Mouse (Mus musculus) cerebellum, postnatal 10 days (tissue): ENCODE measurements around the gene Fastk.
"Not testable (repeated sequence)": the region's sequence is repeated elsewhere in the genome, so short reads cannot be mapped to it uniquely, and the experiment has no call there.

Experiments
- DNase-seq, 2 experiments: peaks; one replicate each; pipeline ENCODE4 v3.0.0; 2021; ENCODE audit warnings: mixed read lengths in 2 of 2

The Fastk gene

DNA sequence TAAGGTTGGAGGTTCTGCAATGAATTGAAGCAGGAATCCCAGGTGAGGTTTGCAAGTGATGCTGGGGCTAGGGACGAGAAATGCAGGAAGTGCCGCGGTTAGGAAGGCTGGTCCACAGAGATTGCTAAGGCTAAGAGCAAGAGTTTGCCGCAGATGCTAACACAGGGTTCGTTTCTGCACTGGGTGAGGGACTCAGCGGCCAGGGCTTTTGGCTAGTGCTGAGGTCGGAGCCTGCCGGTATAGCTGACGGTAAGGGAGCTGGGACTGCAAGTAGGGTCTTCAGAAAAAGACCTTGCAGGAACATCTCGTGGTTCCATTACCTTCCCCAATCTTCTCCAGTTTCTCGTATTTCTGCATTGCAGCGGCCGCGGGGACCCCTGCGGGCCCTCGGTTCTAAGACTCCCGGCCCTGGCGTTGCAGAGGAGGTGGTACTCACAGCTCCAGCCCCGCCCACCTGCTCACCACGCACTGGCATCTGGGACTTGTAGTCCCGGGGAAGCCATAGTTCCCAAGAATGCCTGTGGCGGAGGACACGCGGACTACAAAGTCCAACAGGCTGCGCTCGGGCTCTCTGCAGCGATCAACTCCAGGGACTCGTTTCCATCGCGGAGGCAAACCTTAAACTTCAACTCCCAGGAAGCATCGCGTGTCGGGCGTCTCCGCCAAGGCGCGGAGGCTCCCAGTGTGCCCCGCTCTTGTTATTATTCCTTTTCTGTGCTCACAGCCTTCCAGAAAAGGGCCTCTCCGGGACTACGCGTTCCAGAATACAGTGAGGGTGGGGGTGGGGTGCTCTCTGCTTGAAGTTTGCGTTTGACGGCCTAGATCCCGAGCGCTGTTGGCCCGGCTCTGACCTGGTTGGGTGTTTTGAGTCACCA, 21.7 kb downstream of the Fastk start, which contains the start of the genes Cdk5 and Slc4a2:
Cdk5 (minus strand) TSS at position 402 of the 875 bp plus-strand sequence.
Slc4a2 (plus strand) TSS at position 709 of the 875 bp plus-strand sequence.
- DNase-seq = peak; percentile 99 to 100

DNA sequence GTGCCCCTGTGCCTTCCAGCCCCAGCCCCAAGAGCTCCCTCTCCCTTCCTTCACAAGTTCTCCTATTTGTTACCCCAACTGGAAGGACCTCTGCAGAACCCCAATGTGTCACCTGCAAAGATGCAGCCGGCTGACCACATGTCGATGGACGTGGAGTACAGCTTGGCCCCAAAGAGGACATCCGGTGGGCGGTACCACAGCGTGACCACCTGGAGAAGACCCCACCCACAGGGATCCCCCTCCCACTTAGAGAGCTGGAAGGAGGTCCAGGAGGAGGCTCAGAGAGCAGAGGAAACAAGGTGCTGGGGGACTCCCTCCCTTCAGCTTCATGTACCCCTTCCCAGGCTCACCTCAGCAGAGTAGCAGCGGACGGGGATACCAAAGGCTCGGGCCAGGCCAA, 24.7 kb downstream of the Fastk start:
- no peak for DNase-seq

DNA sequence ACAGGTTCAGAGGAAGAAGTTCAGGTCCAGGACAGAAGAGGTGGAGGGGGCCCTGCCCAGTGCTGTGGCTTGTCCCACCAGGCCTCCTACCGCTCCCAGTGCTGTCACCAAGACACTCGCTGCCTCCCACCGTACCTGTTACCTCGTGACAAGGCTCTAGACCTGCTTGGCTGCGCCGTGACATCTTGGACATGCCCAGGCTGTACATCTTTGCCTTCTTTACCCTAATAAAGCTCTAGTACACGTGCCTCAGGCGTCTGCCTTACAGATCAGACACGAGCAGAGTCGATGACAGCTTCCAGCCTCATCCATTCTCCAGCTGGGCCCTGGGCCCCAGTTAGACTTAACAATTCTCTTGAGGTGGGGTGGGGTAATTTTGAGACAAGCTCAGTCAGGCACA, 27.5 kb downstream of the Fastk start:
- DNase-seq = no peak

DNA sequence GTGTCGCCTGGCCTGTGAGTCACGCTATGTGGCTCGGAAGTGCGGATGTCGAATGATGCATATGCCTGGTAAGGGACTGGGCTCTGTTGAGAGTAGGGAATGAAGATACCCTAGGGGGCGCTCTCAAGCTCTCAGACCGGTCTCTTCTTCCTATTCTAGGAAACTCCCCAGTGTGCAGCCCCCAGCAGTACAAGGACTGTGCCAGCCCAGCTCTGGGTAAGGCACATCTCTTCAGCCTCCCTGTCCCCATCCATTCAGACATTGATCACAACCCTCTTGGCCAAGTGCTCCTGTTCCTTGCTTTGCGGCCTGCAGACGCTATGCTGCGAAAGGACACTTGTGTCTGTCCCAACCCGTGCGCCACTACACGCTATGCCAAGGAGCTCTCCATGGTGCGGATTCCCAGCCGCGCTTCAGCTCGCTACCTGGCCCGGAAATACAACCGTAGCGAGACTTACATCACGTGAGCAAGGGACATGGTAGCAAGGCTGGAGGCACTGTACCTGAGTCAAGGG, 28.8 kb downstream of the Fastk start:
- DNase-seq = peak; percentile 84 to 91

DNA sequence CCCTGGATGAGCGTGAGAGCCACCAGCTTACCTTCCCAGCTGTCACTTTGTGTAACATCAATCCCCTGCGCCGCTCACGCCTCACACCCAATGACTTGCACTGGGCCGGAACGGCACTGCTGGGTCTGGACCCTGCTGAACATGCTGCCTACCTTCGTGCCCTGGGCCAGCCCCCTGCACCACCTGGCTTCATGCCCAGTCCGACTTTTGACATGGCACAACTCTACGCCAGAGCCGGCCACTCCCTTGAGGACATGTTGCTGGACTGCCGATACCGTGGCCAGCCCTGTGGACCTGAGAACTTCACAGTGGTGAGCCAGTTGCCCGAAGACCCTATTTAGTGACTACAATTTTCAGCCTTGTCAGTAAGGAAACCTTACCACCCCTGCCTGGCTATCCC, 31.1 kb downstream of the Fastk start:
- peak in 1 of 2 experiments; percentile 43 for DNase-seq

DNA sequence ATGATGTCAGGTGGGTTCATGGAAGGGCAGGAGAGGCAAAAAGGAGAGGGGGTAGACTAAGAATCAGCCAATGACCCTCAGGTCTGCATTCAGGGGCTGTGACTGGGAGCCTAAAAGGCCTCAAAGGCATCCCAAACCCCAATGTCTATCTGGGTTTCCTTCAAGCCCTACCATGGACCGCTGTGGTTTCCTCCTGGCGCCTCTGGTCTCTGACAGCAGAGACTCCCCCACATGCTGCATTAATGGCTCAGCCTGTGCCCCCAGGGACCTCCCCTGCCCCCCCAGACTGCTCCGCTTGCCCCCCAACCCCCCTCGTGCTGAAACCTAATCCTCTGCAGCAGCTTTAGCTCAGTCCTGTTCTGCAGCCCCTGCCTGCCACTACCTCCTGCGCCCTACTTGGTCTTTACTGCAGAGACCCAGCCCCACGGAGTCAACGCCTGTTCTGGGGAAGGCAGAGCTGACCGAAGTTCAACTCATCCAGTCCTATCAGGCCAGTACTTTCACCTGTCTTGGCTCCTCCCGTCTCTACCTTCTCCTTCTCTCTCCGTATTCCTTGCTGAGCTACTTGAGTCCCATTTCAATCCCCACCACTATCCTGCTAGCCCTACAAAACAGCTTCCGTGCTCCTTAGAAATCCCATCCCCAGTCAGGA, 31.9 kb downstream of the Fastk start, which contains the start of gene Asic3:
Asic3 (plus strand) TSS at position 351 of the 652 bp plus-strand sequence.
- no peak for DNase-seq

DNA sequence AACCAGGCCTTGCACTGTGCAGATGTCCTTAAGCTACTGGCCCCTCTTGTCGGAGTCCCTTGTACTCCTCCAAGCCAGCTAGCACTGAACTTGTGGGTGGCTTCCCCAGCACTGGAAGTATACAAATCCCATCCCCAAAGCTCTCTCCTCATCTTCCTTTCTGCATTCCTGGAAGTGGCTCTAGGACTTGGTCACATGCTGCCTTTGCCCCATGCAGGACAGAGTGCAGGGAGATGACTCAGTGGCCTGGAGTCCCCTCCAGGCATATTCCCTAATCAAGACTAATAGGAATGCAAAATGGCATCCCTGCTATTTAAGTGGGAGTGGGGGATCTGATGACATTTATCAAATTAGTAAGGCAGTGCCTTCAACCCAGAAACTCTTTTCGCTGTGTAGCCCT, 33.0 kb downstream of the Fastk start:
- no peak for DNase-seq

DNA sequence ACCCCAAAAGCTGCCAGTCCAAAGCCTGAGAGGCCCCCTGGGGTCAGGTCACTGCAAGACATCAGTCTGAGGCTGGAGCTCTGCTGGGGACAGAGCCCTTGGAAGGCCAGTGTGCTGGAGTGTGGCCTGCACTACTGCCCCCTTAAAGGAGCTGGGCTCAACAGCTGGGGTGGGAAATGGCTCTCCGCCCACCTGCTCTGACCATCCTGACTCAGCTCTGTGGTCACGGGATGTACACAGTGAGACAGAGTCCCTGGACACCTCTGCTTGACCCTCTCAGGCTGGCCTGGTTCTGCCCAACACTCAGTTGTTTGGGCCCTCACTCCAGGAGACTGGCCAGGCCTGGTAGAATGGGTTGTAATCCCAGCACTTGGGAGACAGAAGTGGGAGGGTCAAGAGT, 35.6 kb downstream of the Fastk start:
- DNase-seq = no peak

DNA sequence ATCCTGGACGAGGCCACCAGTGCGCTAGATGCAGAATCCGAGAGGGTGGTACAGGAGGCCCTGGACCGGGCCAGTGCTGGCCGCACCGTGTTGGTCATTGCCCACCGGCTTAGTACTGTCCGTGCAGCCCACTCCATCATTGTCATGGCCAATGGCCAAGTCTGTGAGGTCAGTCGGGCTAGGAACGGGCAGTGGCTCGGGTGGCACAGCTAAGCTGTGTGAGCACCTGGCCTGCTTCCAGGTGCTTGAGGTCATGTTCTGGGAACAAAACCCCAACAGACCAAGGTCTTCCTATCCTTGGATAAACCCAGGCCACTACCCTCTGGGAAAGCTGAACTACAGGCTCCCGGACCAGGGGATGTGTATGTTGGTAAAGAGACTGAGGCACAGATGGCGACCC, 36.4 kb downstream of the Fastk start:
- peak in 1 of 2 experiments; percentile 33 for DNase-seq

DNA sequence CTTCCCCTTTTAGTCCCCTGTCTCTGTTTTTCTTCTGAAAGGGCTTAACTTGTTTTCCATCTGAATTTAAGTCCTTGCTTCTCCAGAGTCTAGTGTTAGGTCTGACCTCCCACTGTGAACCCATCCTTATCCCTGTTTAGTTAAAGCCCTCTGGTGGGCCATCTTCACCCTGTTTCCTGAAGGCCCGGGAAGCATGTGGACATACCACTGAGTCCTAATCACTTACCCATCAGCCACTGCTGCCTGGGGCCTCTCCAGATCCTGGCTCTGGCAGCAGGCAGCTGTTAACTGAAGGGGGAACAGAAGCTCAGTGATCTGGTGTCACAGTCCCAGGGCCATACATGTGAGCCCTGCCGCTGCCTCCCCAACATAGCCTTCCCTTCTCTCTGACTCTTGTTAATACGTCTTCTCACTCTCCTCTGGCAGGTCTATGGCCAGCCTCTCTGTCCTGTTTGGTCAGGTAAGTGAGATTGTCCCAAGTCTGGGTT, 39.7 kb downstream of the Fastk start:
- no peak for DNase-seq

DNA sequence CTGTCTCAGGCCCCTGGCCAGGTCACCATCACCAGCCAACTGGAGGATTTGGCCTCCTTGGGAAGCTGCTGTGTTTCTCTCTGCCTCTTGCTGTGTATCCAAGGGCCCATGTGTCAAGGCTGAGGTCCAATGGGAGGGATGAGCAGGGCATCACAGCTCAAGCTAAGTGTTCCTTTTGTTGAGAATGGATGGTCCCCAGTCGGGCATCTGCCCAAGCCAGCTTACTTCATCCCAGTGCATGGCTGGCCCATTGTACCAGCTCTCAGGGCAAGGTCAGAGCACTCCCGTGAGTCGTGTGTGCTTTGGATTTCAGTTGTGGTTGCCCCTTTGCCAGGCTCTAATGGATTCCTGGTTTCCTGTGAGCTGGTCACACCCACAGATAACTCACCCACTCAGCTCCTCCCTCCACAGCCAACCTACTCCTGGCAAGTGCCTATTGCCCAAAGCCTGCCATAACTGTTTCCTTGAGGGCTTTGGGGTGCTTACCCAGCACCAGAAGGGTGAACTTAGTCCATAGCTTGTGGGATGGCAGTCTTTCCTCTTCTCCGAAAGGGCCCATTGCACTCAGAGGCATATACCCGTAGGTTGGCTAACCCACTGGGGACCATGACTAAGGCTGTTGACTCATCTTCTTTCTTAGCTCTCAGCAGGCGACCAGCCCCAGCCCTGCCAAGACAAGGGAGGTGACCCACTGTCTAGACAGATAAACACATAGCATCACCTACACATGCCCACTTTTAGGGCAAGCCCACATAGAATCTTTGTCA, 40.3 kb downstream of the Fastk start:
- no peak for DNase-seq

DNA sequence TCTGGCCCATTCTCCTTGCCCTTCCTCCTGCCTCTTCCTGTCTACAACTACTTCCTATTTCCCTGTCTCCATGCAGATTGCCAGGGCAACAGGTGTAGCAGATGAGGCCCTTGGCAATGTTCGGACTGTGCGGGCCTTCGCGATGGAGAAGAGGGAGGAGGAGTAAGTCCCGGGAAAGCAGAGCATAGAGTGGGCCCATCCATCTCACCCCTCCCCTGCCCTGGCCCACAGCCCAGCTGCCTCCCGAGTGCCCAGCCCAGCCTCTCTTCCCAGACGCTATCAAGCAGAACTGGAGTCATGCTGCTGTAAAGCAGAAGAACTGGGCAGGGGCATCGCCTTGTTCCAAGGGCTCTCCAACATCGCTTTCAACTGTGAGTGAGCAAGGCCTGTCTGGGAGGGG, 43.1 kb downstream of the Fastk start:
- DNase-seq = peak; percentile 87 to 92

DNA sequence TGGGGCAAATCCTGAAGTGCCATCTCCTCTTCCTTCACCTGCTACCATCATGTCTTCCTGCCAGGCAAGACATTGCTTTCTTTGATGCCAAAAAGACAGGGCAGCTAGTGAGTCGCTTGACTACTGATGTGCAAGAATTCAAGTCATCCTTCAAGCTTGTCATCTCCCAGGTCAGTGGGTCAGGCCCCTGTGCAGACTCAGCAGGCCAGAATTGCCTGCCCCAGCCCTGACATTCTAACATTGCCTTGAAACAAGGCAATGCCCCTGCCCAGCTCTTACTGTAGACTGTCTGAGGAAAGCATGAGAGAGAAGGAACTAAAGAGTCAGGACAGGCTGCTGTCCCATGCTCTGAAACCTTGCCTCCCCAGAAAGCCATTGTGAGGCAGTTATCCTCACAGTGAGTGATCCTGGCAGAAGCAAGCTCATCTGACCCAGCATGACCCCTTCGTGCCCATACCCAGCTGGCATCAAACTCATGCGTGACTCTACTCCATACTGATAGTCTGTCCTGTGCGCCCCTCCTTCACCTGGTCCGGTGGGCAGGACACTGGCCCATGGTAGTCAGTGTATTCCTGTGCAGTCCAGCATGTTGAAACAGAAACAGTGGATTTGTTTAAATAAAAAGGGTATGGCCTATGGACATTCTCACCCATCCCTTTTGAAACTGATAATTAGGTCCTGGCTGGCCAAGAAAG, 44.0 kb downstream of the Fastk start:
- DNase-seq = no peak

DNA sequence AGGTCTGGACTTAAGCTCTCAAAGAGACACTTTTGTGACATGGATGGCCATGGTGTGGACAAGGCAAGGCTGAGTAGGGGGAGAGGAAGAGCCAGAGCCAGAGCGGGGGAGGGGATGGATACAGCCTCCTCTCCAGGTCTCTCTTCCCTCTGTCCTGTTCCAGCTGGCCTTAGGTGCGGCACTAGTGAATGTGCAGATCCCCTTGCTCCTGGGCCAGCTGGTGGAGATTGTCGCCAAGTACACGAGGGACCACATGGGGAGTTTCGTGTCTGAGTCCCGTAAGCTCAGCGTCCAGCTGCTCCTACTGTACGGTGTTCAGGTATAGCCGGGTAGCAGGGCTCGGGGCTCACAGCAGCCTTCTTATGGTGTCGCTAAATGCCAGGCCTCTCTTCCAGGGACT, 44.7 kb downstream of the Fastk start:
- DNase-seq = peak; percentile 62 to 71

DNA sequence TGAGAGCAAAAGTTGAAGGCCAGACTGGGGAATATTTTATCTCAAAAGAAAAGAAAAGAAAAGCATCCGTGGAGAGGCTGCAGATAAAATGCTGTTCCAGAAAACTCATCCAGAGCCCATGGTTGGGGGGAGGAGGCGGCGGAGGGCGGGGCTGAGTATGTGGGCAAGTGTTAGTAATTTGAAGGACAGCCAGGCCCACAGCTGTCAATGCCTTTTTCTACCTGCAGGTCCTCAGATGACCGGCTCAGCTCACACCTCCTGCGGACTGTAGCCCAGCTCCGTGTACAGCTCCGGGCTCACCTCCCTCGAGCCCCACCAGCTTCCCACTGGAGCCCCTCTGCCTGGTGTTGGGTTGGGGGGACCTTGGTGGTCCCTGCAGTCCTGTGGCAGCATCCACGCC, 45.4 kb downstream of the Fastk start:
- DNase-seq = no peak

DNA sequence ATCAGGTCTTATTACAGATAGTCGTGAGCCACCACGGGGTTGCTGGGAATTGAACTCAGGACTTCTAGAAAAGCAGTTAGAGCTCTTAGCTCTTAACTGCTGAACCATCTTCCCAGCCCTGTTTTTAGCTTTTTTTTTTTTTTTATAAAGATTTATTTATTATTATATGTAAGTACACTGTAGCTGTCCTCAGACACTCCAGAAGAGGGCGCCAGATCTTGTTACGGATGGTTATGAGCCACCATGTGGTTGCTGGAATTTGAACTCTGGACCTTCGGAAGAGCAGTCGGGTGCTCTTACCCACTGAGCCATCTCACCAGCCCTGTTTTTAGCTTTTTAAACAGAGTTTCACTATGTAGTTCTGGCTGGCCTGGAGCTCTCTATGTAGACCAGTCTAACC, 48.8 kb downstream of the Fastk start:
- not testable (repeated sequence) for DNase-seq

DNA sequence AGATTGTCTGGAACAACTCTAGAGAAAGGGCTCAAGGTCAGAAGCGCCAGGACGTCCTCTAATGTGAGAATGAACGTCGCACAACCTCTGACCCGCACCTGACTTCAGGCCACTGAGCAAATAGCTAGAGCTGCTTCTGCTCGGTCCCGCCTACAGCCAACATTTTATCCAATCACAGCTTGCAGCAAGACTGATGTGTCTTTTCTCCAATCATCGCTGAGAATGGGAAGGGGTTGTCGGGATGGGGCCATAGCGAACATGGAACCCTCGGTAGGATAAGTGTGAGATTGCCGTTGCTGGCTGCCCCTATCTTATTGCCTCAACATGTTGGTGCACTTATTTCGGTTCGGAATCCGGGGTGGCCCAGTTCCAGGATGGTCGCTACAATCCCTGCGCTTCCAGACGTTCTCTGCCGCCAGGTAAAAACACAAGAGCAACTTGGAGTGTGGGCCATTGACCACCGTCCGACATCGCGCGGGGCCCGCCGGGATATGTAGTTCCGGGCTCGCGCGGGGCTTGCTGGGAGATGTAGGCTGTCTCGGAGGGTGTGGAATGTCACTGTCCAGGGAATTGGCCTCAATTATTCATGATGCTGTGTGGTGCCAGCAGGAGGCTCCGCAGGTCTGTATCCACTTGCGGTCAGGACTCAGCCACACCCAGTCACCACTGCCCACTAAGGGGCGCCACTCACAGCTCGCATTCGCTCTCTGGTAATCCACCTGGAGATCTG, 50.8 kb downstream of the Fastk start:
- DNase-seq = peak; percentile 95 to 96

DNA sequence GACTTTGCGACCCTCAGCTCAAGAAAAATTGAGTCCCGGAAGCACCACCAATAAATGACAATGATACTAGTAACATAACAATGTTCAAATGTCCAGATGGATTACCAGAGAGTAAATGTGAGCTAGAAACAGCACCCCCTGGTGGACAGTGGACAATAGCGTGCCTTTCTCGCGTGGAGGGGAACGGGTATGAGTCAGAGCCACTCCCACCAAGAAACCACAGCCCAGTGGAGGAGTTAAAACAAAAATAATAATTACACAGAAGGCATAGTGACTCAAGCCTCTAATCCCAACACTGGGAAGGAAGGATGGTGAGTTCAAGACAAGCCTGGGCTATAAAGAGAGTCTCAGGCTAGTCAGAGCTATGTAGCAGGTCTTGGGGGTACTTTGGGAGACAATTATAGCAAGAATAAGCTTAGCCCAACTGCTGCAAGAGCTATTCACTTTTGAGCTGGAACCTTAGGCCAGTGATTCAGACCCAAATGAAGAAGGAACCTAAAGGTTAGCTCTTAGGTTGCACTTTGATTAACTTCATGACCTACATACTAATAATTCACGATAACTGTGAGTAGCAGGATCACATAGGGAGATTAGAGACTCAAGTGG, 51.6 kb downstream of the Fastk start, which contains the start of gene Abcb8:
Abcb8 (plus strand) TSS at position 272 of the 606 bp plus-strand sequence.
- peak; percentile 93 to 95 for DNase-seq

DNA sequence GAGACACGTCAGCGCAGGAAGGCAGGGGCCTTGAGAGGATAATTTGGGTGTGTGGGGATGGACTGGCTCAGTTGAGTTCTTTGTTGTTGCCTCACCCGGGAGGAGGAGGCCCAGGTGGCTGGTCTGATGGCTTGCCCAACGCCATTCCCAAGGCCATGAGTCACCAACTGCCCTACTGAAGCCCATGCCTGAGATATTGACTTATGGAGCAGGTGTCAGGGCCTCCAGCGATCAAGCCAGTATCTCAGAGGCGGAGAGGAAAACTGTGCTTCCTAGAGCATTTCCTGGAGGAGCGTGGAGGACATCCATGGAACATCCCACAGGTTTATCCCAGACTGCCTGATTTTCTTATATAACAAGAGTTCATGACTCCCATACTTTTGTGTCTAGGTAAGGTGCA, 52.4 kb downstream of the Fastk start:
- no peak for DNase-seq

DNA sequence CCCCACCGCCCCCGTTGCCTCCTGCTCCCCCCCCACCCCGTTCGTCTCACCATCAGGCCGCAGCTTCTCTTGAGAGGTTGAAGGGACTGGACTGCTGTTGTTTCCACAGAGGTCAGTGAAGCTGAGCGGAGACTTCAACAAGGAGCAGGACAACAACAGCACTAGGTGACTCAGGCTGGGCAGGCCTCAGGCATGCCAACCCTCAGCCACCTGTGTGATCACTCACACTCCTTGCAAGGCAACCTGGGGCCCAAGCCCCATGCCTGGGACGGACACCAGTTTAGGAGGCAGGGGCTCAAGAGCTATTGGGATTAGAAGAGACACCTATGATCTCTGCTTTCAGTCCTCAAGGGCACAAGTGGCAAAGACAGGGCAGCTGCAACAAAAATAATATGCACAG, 53.2 kb downstream of the Fastk start, which contains the start of gene Atg9b:
Atg9b (minus strand) TSS at position 280 of the 400 bp plus-strand sequence.
- no peak for DNase-seq

DNA sequence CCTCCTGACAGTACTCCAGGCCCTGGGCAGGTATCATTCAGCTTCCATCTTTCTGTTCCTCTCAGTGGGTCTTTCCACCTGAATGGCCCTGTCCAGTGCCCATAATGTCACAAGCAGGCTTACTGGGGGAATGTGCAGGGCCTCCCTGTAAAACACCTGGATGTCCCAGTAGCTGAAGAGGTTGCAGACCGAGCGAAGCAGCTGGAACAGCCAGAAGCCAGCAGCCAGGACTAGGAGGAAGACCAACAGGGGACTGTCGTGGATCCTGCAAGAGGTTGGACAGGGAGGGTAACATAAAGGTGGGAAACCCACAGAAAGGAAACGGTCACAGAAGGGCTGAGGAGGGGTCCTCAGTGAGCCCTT, 55.4 kb downstream of the Fastk start:
- DNase-seq = no peak
